Mouse (Mus musculus) spleen, adult 12 weeks (tissue): ENCODE data around the gene Cyp4f18.
"Not testable (repeated sequence)": the region's sequence is repeated elsewhere in the genome, so short reads cannot be mapped to it uniquely, and the experiment has no call there.

Experiments
- DNase-seq: peaks from one replicate; pipeline ENCODE4 v3.0.0; 2022; ENCODE audit warnings: low spot score

Gene Cyp4f18

DNA sequence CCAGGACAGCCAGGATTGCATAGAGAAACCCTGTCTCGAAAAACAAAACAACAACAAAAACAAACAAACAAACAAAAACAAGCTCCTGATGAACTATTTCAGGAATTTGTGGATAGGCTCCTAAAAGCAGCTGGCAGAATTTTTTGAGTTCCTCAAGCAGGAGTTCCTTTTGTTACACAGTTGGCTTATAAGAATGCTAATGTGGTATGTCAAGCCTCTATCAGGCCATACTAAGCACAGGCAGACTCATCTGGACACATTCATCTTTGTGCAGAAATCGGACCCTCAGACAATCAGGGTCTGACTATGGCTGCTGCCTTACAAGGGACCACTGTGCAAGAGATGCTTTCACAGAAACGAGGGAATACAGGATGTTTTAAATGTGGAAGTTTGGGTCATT lies 35.2 kb downstream of the Cyp4f18 start:
- DNase-seq, result no peak

DNA sequence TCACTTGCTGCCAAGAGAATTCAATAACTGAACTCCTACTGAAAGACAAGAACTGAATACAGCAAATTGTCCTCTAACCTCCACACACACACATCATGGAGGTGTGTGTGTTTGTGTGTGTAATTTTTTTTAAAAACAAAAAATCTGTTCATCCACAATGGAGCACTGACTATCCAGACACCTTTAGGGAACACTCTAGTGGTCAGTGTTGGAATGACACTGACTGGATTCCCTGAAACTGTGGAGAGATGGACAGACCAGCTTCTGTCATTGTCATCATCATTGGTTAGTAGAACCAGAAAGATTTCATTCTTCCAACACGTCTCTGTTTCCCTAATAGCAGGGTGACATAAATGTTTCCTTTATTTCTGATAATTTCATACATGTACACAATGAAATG lies 37.5 kb downstream of the Cyp4f18 start:
- no peak for DNase-seq

DNA sequence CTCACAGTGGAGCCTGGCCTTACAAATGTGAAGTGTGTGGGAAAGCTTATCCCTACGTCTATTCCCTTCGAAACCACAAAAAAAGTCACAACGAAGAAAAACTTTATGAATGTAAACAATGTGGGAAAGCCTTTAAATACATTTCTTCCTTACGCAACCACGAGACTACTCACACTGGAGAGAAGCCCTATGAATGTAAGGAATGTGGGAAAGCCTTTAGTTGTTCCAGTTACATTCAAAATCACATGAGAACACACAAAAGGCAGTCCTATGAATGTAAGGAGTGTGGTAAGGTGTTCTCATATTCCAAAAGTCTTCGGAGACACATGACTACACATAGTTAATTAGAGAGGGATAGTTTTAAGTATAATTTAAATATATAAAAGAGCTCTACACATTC lies 40.8 kb downstream of the Cyp4f18 start:
- DNase-seq, result no peak

DNA sequence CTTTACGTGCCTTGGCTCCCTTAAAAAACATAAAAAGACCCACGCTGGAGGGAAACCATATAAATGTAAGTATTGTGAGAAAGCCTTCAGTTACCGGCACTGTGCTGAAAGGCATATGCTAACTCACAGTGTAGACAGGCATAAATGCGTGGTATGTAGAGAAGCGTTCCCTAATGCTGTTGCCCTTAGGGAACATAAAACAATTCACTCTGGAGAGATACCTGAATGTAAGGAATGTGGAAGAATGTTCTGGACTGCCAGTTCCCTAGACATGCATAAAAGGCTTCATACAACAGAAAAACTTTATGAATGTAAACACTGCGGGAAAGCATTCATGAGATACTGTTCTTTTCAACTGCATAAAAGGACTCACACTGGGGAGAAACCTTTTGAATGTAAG lies 41.3 kb downstream of the Cyp4f18 start:
- DNase-seq, result no peak

DNA sequence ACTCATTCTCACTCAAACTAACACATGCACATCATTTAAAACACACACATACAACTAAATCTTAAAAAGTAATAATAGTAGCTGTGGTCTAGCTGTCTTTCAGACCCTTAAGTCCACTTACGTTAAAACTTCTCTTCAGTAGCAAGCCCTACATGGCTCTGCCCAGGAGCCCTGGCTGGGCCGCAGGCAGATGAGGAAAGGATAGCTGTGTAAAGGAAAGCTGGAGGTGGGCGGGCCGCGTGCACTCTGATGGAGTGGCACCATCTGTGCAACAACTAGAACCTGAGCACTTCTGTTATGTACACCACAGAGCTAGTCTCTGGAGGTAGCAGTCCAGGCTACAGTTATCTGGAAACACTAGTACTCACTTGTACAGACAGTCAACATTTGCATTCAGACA lies 42.2 kb downstream of the Cyp4f18 start:
- DNase-seq, result no peak

DNA sequence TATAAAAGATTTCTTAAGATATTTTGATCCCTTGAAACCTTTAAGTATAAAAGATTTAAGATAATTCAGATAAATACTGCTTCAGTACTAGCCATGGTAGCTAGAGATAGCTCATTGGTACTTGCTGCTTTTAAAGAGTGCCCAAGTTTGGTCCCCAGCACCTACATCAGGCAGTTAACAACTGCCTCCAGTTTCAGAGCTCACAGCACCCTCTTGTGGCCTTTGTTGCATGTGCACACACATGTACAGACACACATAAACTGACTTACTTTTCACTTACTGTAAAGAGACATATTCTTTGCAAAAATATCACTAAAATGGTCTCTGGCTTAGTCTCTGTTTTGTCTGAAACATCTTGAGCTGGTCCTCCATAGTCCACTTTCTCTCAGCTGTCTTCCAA lies 43.0 kb downstream of the Cyp4f18 start:
- no peak for DNase-seq

DNA sequence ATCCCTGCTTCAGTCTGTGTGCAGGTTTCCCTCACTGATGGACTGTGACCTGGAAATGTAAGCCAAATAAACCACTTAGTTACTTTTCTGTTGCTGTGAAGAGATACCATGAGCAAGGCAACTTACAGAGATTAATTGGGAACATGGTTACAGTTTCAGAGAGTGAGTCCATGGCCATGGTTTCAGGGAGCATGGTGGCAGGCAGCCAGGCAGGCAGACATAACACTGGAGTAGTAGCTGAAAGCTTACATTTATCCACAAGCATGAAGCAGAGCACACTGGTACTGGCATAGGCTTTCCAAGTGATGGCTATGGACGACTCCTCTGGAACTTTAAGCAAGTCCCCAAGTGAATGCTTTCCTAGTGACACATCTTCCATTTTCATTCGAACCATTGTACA lies 44.3 kb downstream of the Cyp4f18 start:
- DNase-seq, result no peak

DNA sequence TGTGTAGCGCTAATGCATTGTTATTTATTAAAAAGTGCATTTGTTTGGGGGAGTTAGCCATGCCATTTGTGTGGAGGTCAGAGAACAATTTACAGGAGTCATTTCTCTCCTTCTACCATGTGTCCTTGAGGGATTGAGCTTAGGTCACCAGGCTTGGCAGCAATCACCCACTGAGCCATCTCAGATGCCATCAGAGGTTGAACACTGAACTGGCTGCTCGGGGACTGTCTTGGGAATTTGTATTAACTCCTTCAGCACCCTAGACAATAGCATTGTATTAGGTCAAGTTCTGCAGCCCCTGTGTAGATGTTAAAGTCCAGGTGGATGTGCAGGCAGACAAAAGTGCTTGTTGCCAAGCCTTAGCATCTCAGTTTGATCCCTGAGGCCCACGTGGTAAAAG lies 45.4 kb downstream of the Cyp4f18 start:
- no peak for DNase-seq

DNA sequence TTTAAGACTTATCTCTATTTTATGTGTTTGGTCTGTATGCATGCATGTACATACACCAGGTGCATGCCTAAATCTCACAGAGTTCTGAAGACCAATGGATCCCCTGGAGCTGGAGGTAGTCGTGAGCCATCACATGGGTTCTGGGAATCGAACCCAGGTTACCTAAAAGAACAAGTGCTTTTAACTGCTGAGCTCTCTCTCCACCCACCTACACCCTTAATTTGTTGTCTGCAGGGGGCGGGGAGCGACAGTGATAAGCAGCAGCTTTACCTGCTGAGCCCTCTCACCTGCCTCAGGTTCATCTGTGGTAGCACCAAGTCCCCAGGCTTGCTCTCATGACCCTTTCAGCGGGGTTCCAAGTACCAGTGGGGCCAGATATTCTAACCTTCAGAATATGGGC lies 47.6 kb downstream of the Cyp4f18 start:
- DNase-seq, result no peak

DNA sequence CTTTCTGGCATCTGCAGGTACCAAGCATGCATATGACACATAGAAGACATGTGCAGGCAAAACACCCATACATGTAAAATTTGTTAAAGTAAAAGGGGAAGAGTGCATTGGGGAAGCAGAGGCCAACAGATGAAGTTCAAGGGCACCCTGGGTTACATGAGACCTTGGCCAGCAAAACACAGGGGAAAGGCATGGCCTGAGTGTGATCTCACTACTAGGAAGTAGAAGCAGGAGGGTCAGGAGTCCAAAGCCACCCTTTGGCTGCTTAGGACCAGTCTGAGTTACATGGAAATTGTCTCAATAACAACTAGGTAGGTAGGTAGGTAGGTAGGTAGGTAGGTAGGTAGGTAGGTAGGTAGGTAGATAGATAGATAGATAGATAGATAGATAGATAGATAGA lies 48.9 kb downstream of the Cyp4f18 start:
- DNase-seq, result no peak

DNA sequence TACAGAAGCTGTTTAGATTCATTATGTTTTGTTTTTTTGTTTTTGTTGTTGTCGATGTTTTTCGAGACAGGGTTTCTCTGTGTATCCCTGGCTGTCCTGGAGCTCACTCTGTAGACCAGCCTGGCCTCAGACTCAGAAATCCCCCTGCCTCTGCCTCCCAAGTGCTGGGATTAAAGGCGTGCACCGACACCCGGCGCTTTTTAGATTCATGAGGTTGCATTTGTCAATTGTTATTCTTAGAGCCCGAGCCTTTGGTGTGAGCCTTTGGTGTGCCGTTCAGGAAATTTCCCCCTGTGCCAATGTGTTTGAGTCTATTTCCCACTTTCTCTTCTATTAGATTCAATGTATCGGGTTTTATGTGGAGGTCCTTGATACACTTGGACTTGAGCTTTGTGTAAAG lies 54.8 kb downstream of the Cyp4f18 start:
- DNase-seq, result no peak

DNA sequence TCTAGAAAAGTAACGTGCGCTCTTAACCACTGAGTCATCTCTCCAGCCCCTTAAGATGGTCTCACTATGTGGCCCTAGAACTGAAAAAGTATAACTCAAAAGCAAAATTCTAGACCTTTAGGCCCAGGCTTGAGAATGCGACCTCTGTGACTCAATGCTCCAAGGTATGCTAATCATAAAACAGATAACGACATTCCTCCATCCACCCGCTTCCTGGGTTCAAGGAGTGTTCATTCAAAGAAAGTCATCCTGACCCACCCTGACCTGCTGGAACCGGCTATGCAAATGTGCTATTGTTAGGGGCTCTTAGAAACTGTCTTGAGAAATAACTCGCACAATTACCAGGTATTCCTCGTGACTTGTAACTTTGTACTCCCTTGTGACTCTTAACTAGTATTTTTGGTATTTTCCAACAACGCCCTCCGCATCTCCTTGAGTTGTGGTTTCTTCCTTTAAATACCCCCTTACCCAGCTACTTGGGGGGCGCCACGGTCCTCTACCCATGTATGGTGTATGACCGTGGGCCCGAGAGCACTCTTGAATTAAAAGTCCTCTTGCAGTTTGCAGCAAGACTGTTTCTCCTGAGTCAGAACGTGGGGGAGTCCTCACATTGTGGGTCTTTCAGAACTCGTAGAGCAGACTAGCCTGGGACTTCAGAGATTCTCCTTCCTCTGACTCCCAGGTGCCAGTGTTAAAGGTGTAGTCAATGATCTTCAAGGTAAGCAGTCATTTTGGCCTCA lies 56.3 kb downstream of the Cyp4f18 start:
- DNase-seq, result not testable (repeated sequence)

DNA sequence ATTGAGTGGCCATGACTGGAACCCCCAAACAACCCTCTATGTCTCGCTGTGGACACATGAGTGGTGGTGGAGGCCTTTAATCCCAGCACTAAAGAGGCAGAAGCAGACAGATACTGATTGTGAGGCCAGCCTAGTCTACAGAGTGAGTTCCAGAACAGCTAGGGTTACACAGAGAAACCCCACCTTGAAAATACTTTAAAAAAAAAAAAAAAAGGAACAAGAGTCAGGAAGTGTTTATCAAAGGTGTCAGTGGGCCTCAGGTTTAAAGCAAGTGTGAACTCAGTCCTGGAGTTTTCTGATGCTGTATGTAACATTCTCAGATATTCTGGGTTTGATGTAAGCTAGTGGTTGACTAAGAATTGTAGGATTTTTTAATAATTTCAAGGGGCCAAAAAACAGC lies 56.9 kb downstream of the Cyp4f18 start:
- no peak for DNase-seq

DNA sequence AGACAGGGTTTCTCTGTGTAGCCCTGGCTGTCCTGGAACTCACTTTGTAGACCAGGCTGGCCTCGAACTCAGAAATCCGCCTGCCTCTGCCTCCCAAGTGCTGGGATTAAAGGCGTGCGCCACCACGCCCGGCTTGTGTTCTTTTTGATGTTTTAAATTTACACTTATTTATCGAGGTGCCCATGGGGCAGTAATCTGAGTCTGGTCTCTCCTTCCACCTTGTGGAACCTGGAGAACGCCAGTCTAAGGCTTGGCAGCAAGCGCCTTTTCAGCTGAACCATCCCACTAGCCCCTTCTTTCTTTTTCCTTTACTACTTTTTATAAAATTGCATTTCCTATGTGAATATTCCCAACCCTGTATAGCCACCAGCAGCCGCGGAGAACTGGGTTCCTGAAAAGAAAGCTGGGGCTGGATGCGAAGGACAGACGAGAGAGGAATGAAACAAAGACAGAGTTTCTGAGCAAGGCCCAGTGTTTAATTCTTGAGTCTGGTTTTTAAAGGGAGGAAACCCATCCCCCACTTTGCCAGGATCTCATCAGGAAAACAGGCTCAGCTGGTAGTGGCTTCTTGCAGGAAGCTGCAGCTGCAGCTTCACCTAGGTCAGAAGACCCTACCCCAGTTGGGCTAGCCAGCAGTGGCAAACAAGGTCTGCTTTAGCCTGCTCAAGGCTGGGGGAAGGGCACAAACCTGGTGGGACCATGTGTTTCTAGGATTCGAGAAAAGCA lies 57.8 kb downstream of the Cyp4f18 start:
- no peak for DNase-seq

DNA sequence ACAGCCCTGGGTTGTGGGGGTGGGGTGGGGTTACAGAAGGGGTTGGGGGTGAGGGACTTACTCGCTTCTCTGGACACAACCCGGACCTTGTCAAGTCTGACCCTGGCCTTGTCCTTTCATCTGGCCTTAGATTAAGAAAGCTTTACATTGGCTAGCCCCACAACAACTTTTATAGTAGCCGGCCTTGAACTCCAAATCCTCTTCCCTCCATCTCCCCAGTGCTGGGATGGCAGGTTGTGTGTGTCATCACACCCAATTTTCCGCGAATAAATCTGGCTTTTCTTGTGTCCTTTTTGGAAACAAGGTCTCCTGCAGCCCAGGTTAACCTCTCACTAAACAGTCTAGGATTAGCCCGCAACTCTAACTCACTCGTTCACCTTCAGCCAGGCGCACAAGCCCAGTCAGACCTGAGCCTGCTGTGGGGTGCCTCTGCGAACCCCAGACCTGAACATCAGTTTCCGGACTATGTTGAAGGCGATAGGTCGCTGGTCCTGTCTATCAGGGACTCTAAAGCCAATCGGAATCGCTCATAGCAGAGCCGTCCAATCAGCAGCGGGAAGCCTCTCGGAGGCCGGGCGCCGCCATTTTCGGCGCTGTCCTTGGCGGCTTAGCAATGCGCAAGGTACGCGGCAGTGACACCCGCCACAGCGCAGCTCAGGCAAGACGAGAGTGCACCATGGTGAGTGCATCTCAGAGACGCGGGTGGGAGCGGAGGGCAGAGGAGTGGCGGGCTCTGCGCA lies 58.8 kb downstream of the Cyp4f18 start, which contains the start of gene Zfp961:
Zfp961 (plus strand) TSS at position 557 of the 740 bp plus-strand sequence.
- DNase-seq, result peak; percentile 94

DNA sequence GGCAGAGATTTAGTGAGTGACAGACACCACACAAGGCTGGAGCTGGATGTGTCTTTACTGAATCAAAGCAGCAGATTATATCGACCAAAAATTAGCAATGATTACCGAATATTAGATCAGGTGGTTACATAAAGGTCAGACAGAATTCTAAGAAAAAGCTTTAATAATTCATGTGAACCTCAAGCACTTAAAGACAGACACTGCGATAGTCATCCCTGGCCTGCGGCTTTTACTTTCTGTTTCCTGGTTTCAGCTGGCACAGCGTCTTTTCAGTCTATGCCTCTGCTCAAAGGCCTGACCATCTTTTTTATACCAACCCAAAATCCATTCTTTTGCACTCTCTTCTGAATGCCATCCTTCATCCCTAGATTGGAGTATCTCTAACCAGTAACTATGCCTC lies 60.8 kb downstream of the Cyp4f18 start:
- DNase-seq, result no peak

DNA sequence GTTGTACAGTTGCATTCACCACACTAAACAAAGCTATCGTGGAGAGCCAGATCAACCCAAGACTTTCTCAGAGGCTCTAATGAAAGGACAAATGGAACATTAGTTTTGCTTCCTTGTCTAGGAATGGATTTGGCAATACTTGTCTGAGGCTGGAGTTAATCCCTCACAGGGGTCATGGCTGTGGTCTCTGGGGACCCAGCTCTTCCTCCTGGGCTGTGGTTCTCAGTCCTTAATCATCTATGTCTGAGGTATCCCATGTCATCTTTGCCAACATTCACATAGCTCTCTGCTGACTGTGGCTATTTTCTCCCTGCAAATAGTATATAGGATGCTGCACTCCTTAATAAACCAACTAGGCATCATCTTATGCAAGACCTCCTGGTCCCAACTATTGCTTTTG lies 67.7 kb downstream of the Cyp4f18 start:
- no peak for DNase-seq

DNA sequence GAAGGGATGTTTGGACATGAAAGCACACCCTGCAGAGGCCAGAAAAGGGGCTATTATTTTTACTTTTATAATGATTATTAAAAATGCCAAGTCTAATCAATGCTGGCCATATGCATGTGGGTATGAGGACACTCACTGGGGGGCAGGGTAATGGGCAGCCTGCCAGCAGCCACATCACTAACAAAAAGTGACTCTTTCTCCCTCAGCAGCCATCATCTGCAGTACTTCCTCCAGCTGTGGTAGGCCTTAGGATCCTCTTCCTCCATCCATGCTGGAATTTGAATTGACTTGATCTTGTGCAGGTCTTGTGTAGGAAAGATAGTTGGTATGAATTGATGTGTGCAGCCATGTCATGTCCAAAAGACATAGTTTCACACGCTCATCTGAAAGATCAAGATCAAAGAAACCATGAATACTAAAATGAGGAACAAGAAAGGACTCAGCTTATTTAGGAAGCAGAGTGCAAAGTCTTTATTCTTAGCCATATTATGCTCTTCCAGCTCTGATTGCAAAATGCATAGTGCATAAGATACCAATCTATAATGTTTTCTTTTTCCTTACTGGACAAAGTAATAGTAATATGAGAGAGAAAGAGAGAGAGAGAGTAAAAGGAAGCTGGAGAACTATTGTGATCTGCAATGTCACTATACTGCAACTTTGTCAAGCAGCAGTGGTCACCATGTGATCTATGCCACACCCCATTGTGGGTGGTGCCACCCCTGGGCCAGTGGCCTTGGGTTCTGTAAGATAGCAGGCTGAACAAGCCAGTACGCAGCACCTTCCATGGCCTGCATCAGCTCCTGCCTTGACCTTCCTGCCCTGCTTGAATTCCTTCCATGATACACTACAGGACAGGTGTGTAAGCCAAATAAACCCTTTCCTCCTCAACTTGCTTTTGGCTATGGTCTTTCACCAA lies 68.9 kb downstream of the Cyp4f18 start:
- peak; percentile 26 for DNase-seq
